Mouse (Mus musculus): ENCODE data around the gene Prdx2. TPM values are rescaled to one million over a fixed set of nuclear protein-coding genes. Genes with fewer than 3 reads are reported as not detected.

Prdx2 gene
- polyA plus RNA-seq, 2 experiments, result 1,155 to 2,207 TPM

- 65% methylated on average over 4 of the region's 4 CpGs for WGBS (ENCODE audit: insufficient replicate concordance)
- no peak for DNase-seq (ENCODE audit: low read depth in 3 of 3, low spot score in 3 of 3)
- Histone ChIP-seq H3K4me3 (ENCODE audit: insufficient read depth in 1 of 2, low read depth in 2 of 2, low read length in 2 of 2) (no peak overlapping the region), H3K36me3 (replicated peaks; ENCODE audit: control insufficient read depth, insufficient read depth, low read depth) (peaks cover 30% of the 10 kb centered on the region), H3K9ac (replicated peaks) (no peak overlapping the region), H3K9me3 (ENCODE audit: control insufficient read depth, low read length) (no peaks in the 10 kb centered on the region), H3K27me3 (ENCODE audit: control insufficient read depth, insufficient read depth, low read length) (no peaks in the 10 kb centered on the region), H3K4me2 (ENCODE audit: low read depth) (peak overlapping the region; percentile 95), H3K4me1 (replicated peaks; ENCODE audit: control insufficient read depth in 2 of 2, insufficient read depth in 2 of 2, low read length in 1 of 2) (peaks cover 28 to 36% of the 10 kb centered on the region in 2 experiments), H3K27ac (no peak overlapping the region)
- ATAC-seq (ENCODE audit: insufficient read depth), result no peak
- no peak for TF ChIP-seq EP300 (IDR thresholded peaks at IDR 0.05; ENCODE audit: low read depth)
- peak; percentile 53 for TF ChIP-seq CTCF (IDR thresholded peaks at IDR 0.05; ENCODE audit: low read depth)
These were observed 5.4 kb upstream of the Prdx2 start for GRCm38 (mm10) chr8:84963952-84964351.

- no peaks in the 10 kb centered on the region for H3K27me3 ChIP-seq (ENCODE audit: control insufficient read depth, insufficient read depth, low read length)
- TF ChIP-seq CTCF (IDR thresholded peaks at IDR 0.05; ENCODE audit: low read depth) (peak; percentile 10; the same call in 1 of the 2 replicates), EP300 (IDR thresholded peaks at IDR 0.05; ENCODE audit: low read depth) (no peak)
- peak overlapping the region; percentile 95 for H3K4me2 ChIP-seq (ENCODE audit: low read depth)
- ATAC-seq (ENCODE audit: insufficient read depth) (peak; percentile 75), DNase-seq (ENCODE audit: low read depth in 3 of 3, low spot score in 3 of 3) (peak; percentile 95 to 96 (median 95))
- H3K9me3 ChIP-seq (ENCODE audit: control insufficient read depth, low read length), result no peaks in the 10 kb centered on the region
- peaks cover 29% of the 10 kb centered on the region for H3K36me3 ChIP-seq (replicated peaks; ENCODE audit: control insufficient read depth, insufficient read depth, low read depth)
- WGBS (ENCODE audit: insufficient replicate concordance), result under 1% methylated on average over 41 of the region's 41 CpGs
- H3K4me3 ChIP-seq (ENCODE audit: insufficient read depth in 1 of 2, low read depth in 2 of 2, low read length in 2 of 2), result peak overlapping the region; percentile 84 to 91
- H3K9ac ChIP-seq (replicated peaks), result peak overlapping the region; percentile 86
- peak overlapping the region; percentile 88 for H3K27ac ChIP-seq
- peaks cover 28 to 36% of the 10 kb centered on the region in 2 experiments for H3K4me1 ChIP-seq (replicated peaks; ENCODE audit: control insufficient read depth in 2 of 2, insufficient read depth in 2 of 2, low read length in 1 of 2)
These were observed 3.6 kb upstream of the Prdx2 start for GRCm38 (mm10) chr8:84965731-84966291.

GRCm38 (mm10) chr8:84966603-84967002 is 2.8 kb upstream of the Prdx2 start:
- peaks cover 28 to 40% of the 10 kb centered on the region in 2 experiments for H3K4me1 ChIP-seq (replicated peaks; ENCODE audit: control insufficient read depth in 2 of 2, insufficient read depth in 2 of 2, low read length in 1 of 2)
- peak overlapping the region; percentile 63 for H3K9ac ChIP-seq (replicated peaks)

GRCm38 (mm10) chr8:84967532-84968304 is 1.7 kb upstream of the Prdx2 start:
- Histone ChIP-seq H3K27me3 (ENCODE audit: control insufficient read depth, insufficient read depth, low read length) (no peaks in the 10 kb centered on the region), H3K4me3 (ENCODE audit: insufficient read depth in 1 of 2, low read depth in 2 of 2, low read length in 2 of 2) (peak overlapping the region in 1 of 2 experiments; percentile 89; a peak in 2 of 4 replicates), H3K27ac (peak overlapping the region; percentile 97), H3K4me1 (replicated peaks; ENCODE audit: control insufficient read depth in 2 of 2, insufficient read depth in 2 of 2, low read length in 1 of 2) (peaks cover 39 to 48% of the 10 kb centered on the region in 2 experiments), H3K9me3 (ENCODE audit: control insufficient read depth, low read length) (no peaks in the 10 kb centered on the region), H3K36me3 (replicated peaks; ENCODE audit: control insufficient read depth, insufficient read depth, low read depth) (peaks cover 30% of the 10 kb centered on the region), H3K4me2 (ENCODE audit: low read depth) (peak overlapping the region; percentile 95), H3K9ac (replicated peaks) (peak overlapping the region; percentile 92)
- DNase-seq (ENCODE audit: low read depth in 3 of 3, low spot score in 3 of 3), result no peak
- WGBS (ENCODE audit: insufficient replicate concordance), result 81% methylated on average over 13 of the region's 13 CpGs
- no peak for TF ChIP-seq CTCF (IDR thresholded peaks at IDR 0.05; ENCODE audit: low read depth)
- no peak for TF ChIP-seq EP300 (IDR thresholded peaks at IDR 0.05; ENCODE audit: low read depth)
- no peak for ATAC-seq (ENCODE audit: insufficient read depth)

More at GRCm38 (mm10) chr8:84966603-84967002, 2.8 kb upstream of the Prdx2 start:
- no peaks in the 10 kb centered on the region for H3K9me3 ChIP-seq (ENCODE audit: control insufficient read depth, low read length)
- H3K36me3 ChIP-seq (replicated peaks; ENCODE audit: control insufficient read depth, insufficient read depth, low read depth), result peaks cover 29% of the 10 kb centered on the region
- peak overlapping the region; percentile 14 to 91 for H3K4me3 ChIP-seq (ENCODE audit: insufficient read depth in 1 of 2, low read depth in 2 of 2, low read length in 2 of 2)
- ATAC-seq (ENCODE audit: insufficient read depth) (no peak), DNase-seq (ENCODE audit: low read depth in 3 of 3, low spot score in 3 of 3) (no peak)
- WGBS (ENCODE audit: insufficient replicate concordance), result 16% methylated on average over 3 of the region's 3 CpGs
- peak overlapping the region; percentile 95 for H3K4me2 ChIP-seq (ENCODE audit: low read depth)
- TF ChIP-seq EP300 (IDR thresholded peaks at IDR 0.05; ENCODE audit: low read depth), result no peak
- no peak for TF ChIP-seq CTCF (IDR thresholded peaks at IDR 0.05; ENCODE audit: low read depth)
- H3K27ac ChIP-seq, result peak overlapping the region; percentile 88
- no peaks in the 10 kb centered on the region for H3K27me3 ChIP-seq (ENCODE audit: control insufficient read depth, insufficient read depth, low read length)

- DNase-seq (ENCODE audit: low read depth in 3 of 3, low spot score in 3 of 3) (no peak), ATAC-seq (ENCODE audit: insufficient read depth) (no peak)
- no peaks in the 10 kb centered on the region for H3K9me3 ChIP-seq (ENCODE audit: control insufficient read depth, low read length)
- H3K9ac ChIP-seq (replicated peaks), result peak overlapping the region; percentile 92
- H3K4me1 ChIP-seq (replicated peaks; ENCODE audit: control insufficient read depth in 2 of 2, insufficient read depth in 2 of 2, low read length in 1 of 2), result peaks cover 49 to 56% of the 10 kb centered on the region in 2 experiments
- peaks cover 35% of the 10 kb centered on the region for H3K36me3 ChIP-seq (replicated peaks; ENCODE audit: control insufficient read depth, insufficient read depth, low read depth)
- H3K27me3 ChIP-seq (ENCODE audit: control insufficient read depth, insufficient read depth, low read length), result no peaks in the 10 kb centered on the region
- TF ChIP-seq CTCF (IDR thresholded peaks at IDR 0.05; ENCODE audit: low read depth) (no peak), EP300 (IDR thresholded peaks at IDR 0.05; ENCODE audit: low read depth) (no peak)
- H3K4me3 ChIP-seq (ENCODE audit: insufficient read depth in 1 of 2, low read depth in 2 of 2, low read length in 2 of 2), result peak overlapping the region; percentile 89 to 94
- H3K4me2 ChIP-seq (ENCODE audit: low read depth), result peak overlapping the region; percentile 95
- WGBS (ENCODE audit: insufficient replicate concordance), result 13% methylated on average over 2 of the region's 2 CpGs
- peak overlapping the region; percentile 97 for H3K27ac ChIP-seq
These were observed 737 bp upstream of the Prdx2 start for GRCm38 (mm10) chr8:84968650-84969049.
